Mouse (Mus musculus) G1E (cell line): ENCODE data around the gene Itsn1.

Experiments used
- CTCF ChIP-seq: IDR thresholded peaks from 2 replicates; pipeline ENCODE4 v1.5.1; 2012; ENCODE audit warnings: low read depth, low read length, inconsistent platforms, mixed read lengths
- GATA1 ChIP-seq: IDR thresholded peaks from 2 replicates; pipeline ENCODE4 v1.6.1; 2012; ENCODE audit warnings: borderline replicate concordance, low read length, inconsistent platforms, mixed read lengths
- GATA2 ChIP-seq: IDR thresholded peaks from 2 replicates; pipeline ENCODE4 v1.6.1; 2012; ENCODE audit warnings: low read depth, low read length, inconsistent platforms, borderline replicate concordance
- TAL1 ChIP-seq: conservative IDR thresholded peaks from 2 replicates; pipeline ENCODE4 v1.6.1; 2012; ENCODE audit warnings: low read depth, low read length, inconsistent platforms, mixed read lengths

- TF ChIP-seq CTCF (no peak), GATA1 (no peak), GATA2 (no peak), TAL1 (no peak)
Measured at GRCm38 (mm10) chr16:91701908-91702307, 27.2 kb upstream of the Itsn1 start.
